Mouse (Mus musculus): Measurements from ENCODE around the gene CN725425.

Gene CN725425

GRCm38 (mm10) chr15:91237294-91237693 lies 38.0 kb downstream of the CN725425 start:
- DNase-seq: no peak

GRCm38 (mm10) chr15:91240683-91241335 lies 41.5 kb downstream of the CN725425 start:
- DNase-seq: no peak

DNA sequence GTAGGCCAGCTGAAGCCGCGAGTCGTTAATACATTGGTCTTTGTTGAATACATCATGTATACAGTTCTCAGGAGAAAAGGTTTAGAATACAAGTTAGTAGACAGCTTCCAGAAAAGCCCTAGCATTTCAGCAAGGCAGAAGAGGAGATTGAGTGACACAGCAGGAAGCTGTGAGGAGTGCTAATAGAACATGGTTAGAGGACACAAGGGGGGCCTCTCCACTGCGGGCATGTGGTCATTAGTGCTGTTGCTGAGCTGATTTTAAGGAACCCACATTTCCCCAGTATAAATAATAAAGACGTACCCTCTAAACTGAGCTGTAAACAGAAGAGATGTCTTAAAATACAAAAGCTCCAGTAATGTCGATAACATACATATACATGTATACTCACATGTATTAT lies 51.5 kb downstream of the CN725425 start:
- DNase-seq: no peak

GRCm38 (mm10) chr15:91251544-91252408 lies 52.5 kb downstream of the CN725425 start:
- no peak for DNase-seq

GRCm38 (mm10) chr15:91252956-91253355 lies 53.7 kb downstream of the CN725425 start:
- DNase-seq: no peak

DNA sequence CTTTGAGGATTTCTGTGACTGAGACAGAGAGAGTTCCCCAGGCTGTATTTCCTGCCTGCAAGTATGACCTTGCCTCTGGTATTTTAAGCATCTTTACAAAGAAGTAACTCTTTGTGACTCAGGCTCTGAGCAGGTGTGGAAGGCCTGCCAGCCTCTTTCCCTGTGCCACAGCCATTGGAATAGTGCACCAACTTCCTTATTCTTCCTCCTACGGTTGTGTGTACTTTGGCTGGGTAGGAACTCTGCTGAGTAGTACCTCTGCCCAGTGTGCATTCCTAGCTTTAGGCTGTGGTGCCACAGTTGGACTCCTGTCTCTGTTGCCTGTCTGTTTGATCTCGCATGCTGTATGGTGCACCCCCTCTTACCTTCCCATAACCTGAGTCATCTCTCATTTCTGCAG lies 56.0 kb downstream of the CN725425 start:
- no peak for DNase-seq

DNA sequence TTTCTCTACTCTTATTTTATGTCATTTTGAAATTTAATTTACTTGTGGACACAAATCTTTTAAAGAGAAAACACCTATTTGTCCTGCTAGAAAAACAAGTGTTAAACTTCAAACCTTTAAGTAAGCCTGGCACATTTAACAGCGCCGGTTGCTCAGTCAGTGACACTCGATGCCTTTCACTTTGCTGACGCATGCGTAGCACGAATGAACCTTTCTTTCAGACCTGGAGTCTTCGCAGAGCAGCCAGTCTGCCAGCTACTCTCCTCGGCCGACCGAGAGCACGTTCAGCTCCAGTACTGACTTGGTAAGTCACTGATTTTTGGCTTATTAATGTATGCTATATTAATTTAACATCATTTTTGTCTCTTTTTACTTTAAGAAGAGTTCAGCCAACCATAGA lies 57.8 kb downstream of the CN725425 start:
- no peak for DNase-seq

DNA sequence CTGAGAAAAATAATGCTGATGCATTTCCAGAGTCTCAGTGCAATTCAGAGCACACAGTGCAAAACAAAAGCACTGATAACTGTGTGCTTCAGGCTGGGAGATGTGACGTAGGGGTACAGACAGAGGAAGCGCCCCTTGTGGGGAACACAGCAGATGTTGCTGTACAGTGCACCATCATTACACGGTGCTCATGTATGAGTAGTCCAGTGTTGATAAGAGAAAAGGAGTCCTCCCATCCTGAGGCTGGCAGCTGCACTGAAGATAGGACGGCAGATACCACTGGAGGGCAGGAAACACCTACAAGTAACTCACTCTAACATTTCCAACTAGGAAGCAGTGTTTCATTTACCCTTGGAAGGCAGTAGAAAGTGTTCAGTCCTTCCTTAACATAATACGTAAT lies 61.3 kb downstream of the CN725425 start:
- DNase-seq: no peak

DNA sequence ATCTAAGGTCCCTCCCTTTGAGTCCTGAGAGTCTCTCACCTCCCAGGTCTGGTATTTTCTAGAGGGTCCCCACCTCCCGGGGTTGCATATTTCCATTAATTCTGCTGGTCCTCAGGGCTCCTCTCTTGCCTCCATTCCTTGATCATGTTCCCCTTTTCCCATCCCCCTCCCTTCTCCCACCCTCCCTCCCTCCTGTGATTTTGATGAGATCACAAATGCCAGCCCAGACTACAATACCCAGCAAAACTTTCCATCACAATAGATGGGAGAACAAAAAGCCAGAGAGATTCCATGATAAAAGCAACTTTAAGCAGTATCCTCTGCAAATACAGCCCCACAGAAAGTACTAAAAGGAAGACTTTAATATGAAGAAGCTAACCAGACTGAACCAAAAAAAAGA lies 64.6 kb downstream of the CN725425 start:
- no peak for DNase-seq

DNA sequence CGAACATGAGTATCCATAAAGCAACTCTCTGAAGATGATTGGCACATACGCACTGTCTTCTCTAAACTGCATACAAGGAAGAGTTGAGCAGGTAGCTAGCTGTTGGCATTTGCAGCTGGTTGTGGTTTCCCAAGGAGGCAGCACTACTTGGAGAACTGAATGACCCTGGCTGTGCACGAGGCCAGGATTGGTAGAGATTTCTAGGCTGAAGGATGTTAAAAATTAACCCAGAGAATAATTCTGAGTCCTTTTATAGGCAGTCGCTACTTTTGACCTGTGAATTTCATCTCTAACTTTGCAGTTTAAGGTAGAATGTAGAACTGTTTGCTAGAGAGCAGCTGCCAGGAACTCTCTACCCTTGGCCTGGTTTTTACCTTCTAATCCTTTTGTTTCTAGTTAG lies 69.2 kb downstream of the CN725425 start:
- no peak for DNase-seq

DNA sequence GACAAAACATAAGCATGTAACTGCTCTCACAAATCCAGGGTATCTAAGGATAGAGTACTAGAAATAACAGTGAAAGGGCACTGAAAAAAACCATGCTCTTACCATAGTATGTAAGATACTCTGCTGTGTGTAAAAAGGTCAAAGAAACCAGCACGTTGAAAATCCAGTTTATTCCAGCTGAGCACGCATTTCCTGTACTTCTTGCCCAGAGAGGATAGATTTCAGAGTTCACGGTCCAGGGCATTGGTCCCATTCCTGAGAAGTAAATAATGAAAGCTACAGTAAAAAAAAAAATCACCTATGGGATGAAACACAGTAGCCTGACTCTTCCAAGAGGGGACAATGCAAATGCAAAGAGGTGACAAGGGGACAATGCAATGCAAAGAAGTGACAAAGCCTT lies 76.7 kb downstream of the CN725425 start:
- DNase-seq: no peak

DNA sequence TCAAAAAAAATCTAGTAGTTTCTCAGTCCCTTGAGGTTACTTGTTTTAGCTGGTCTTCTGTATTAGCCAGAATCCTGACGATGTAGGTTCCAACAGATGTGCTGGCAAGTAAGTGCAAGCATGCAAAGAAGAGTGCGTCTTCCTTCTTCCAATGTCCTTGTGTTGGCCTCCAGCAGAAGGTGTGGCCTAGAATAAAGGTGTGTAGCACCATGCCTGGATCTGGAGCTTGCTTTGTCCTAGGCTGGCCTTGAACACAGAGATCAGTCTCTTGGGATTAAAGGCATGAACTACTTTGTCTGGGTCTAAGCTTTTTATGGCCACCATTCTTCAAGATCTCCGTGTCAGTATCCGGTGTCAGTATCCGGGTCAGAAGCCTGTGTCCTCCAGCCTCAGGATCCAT lies 80.3 kb downstream of the CN725425 start:
- DNase-seq: no peak

DNA sequence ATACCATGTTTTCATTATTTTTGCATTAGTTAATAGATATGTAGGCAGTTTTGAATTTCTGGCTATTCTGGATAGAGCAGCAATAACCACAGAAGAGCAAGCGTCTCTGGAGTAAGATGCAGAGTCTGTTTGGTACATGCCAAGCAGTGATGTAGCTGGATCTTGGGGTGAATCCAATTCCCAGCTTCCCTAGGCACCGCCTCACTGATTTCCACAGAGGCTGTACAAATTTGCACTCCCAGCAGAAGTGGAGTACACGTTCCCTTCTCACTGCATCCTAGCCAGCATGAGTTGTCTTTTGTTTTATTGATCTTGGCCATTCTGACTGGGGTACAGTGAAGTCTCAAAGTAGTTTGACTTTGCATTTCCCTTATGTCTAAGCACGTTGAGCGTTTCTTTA lies 82.2 kb downstream of the CN725425 start:
- DNase-seq: no peak

DNA sequence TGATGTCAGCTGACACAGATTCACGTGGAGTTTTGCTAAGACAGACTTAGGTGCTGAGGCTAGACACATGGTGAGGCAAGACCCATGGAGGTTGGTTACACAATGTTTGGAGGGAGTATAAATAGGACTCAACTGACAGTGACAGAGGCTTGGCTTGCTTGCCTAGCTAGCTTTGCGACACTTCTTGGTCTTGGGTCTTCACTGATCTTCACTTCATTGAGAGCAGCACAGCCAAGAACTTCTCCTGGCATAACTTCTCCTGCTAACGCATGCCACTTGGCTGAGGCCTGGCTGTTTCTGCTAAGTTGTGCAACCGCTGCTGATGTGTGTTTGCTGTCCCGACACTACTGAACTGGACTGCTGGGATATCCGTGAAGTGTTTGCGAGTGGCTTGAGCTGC lies 83.5 kb downstream of the CN725425 start:
- DNase-seq: no peak

DNA sequence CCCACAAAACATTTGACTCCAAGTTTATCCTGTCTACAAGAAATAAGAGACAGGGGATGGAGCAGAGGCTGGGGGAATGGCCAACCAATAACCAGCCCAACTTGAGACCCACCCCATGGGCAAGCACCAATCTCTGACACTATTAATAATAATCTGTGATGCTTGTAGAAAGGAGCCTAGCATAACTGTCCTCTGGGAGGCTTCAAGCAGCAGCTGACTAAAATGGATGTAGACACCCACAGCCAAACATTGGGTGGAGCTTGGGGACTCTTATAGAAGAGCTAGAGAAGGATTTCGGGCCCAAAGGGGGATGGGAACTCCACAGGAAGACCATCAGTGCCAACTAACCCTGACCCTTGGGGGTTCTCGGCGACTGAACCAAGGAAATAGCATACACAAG lies 84.1 kb downstream of the CN725425 start:
- DNase-seq: no peak

- no peak for DNase-seq
Observed at GRCm38 (mm10) chr15:91299319-91299835, 100.1 kb downstream of the CN725425 start.

GRCm38 (mm10) chr15:91301366-91301765 lies 102.1 kb downstream of the CN725425 start:
- DNase-seq: peak; percentile 69

GRCm38 (mm10) chr15:91304296-91304852 lies 105.1 kb downstream of the CN725425 start:
- no peak for DNase-seq

All from thymus, postnatal 14 days (tissue).